Mouse (Mus musculus) brain, embryonic 18.5 days (tissue): Measurements from ENCODE around the gene Atg101.

Experiments used
- DNase-seq: peaks from one replicate; pipeline ENCODE4 v3.0.0-alpha.2; 2012; ENCODE audit warnings: low read depth, low spot score

Atg101 gene

GRCm38 (mm10) chr15:101286129-101286770, 2.2 kb downstream of the Atg101 start:
- no peak for DNase-seq

DNA sequence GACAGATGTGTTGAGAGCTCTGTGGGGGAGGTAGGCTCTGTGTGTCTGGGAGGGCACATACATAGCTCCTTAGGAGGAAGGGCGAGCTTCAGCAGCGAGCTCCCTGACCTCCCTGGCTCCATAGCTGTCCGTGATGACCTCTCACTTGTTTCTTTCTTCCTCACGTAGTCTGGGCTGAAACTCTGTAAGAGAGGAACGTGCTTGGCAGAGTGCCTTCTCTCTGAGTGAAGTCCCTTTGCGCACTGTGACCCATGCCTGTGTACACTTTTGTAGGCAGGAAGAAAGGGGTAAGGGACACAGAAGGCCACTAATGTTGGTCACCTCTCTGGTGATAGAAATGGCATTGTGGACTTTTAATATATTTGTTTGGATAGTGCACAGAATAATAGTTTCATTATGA, 3.3 kb downstream of the Atg101 start:
- DNase-seq, result no peak

DNA sequence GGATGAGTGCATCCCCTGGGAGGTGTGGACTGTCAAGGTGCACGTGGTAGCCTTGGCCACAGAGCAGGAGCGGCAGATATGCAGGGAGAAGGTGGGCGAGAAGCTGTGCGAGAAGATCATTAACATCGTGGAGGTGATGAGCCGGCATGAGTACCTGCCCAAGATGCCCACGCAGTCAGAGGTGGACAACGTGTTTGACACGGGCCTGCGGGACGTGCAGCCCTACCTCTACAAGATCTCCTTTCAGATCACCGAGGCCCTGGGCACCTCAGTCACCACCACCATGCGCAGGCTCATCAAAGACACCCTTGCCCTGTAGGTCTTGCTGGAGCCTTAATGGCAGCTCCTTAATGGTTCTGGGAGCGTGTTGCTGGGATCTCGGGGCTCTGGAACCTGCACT, 6.3 kb downstream of the Atg101 start:
- DNase-seq, result no peak

DNA sequence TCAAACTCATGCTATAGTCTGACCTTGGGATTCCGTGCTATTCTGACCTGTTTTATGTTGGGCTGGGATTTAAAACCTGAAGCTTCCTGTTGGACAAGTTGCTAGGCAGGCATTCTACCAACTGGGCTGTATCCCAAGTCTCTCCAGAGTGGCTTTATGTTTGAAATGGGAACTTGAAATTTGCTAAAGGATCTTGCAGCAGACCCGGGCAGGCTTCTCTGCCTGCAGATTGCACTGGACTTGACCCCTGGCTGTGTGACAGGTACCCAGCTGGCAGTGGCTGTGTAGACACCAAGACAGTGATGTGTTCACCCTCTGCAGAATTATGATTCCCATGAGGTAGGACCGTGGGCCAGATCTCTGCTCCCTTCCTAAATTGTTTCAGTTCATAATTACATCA, 7.9 kb downstream of the Atg101 start:
- DNase-seq, result no peak

DNA sequence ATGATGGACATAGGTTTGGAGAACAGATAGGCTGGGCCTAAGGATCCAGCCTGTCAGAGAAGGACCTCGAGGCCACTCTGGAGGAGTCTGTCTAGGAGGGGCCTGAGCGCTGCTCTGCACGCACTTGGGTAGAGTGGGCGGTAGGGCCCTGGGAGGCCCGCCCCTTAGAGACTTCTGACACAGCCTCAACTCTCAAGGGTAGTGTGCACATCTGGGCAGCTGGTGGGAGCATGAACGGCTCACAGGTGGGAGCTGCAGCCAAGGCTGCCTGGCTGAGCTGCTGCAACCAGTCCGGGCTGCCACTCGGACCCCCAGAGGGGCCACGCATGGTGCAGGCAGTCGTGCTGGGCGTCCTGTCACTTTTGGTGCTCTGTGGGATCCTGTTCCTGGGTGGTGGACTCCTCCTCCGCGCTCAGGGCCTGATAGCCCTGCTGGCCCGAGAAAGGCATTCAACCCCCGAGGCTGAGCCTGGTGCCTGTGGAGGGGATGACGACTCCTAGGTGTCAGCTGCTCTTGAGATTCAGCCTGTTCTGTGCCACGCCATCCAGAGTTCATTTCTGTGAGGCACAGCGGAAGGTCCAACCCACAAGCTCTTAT, 9.1 kb downstream of the Atg101 start, which contains the start of gene 6030408B16Rik:
Gene 6030408B16Rik (plus strand): TSS at position 188 of the 597 bp plus-strand sequence.
- DNase-seq, result no peak

DNA sequence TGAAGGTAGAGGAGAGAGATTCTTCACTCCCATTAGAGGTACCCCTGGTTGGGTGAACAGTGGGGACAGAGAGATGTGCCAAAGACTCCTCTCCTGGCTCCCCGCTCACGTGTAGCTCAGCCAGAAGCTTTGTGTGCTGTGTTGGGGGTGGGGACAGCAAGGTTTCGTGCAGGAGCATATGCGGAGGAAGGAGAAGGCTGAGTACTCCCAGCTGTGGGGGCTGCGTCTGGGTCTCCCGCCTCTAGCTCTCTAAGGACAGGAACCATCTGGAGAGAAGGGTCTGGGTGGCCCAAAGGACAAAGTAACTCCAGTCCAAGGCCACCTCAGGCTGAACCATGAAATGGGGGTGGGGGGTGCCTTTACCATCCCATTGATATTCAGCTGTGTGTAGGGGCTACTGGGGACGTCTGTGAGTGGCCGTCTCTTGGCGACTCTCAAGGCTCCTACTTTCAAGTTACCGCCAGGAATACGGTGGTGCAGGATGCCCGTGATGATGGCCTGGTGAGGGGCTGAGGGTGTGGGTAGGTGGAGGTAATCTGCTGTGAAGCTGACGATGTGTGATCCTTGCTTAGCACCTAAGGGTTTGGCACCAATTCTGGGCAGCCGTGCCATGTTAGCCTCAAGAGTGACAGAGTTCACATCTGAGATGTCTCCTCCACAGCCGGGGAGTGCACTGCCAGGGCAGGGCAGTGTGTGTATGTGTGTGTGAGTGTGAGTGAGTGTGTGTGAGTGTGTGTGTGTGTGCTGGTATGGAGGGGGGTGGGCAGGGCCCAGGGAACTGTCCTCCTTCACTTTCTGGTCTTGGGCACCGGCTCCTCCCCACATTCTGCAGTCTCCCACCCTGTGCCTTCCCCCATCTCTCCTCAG, 10.2 kb downstream of the Atg101 start:
- no peak for DNase-seq

DNA sequence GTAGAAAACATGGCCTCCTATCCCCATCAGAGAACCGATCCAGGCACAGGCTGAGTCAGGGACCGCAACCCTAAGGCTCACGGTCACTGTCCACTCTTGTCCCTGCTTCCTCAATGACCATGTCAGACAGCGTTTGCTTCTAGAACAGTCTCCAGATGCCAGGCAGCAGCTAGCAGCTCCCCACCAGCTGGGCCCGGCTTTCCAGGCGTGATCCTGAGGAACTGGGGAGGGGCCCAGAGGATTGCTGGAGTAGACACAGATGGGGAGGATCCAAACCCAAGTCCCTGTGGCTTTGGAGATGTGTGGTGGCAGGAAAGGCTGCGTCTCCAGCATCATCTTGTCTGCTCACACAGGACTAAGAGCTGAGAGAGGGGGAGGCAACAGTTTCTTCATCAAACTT, 11.0 kb downstream of the Atg101 start:
- DNase-seq, result no peak

DNA sequence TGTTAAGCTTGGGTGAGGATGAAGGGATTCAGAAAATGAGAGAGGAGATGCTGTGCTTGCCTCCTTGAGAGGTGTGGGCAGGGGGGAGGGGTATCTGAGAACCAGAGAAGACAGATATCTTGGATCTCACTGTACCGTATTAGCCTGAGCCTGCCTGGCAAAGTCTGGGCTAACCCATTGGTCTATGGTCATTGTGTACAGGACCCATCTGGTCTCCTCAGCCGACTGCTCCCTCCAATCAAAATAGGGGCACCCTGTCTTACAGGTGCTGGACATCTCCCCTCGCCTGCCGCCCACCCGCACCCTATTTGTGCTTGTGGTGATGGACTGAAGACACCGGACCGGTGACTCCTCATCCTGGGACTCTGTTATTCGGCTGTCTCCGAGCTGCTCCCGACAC, 11.5 kb downstream of the Atg101 start:
- no peak for DNase-seq

- no peak for DNase-seq
These were observed 12.0 kb downstream of the Atg101 start for GRCm38 (mm10) chr15:101296091-101296490.

DNA sequence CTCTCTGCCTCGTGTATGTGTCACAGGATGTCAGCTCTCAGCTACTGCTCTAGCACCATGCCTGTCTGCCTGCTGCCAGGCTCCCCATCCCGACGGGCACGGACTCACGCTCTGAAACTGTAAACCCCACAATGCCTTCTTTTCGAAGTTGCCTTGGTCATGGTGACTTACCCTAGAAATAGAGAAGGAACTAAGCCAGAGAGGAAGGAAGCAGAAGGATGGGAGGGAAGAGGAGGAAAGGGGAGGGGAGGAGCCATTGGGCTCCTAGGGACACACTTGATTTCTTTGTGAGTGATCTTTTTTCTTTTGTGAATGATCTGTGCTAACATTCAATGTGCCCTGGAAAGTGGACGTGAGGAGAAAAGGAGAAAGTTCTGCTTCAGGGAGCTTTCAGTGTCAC, 13.9 kb downstream of the Atg101 start:
- no peak for DNase-seq

- no peak for DNase-seq
These were observed 14.5 kb downstream of the Atg101 start for GRCm38 (mm10) chr15:101298550-101298949.

GRCm38 (mm10) chr15:101299480-101299960, 15.4 kb downstream of the Atg101 start:
- no peak for DNase-seq

DNA sequence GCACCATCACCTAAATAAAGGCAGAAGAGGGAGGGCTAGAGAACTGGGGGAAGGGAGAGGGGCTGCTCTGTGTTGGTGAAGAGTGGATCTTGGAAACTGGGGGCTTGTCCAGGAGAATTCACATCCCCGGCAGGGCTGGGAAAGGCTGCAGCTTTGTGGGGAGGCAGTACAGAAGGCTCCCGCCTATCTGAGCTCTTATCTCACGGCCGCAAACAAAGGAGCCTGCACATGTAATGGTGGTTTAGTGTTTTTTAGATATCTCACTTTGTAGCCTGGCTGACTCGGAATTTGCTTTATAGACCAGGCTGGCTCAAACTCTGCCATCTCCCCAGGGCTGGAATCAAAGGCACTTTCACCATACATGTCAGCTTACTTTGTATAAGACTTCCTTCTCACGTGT, 16.1 kb downstream of the Atg101 start:
- no peak for DNase-seq

DNA sequence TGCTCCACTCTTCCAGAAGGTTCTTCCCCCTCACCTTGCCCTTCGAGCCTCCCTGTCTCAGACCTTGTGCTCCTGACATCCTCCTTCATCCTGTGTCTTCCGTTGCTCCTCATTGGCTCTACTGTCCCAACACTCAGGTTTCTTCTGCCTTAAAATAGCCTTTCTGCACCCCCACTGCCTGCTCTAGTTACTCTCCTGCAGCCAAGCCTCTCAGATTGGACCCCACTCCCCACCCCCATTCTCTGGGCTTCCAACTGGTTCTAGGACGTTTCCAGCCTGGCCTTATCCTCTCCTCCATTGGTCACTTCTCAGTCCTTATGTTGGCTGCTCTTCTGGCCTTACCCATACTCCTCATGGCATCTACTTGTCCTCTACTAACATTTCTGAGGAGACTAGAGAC, 18.1 kb downstream of the Atg101 start:
- no peak for DNase-seq

- no peak for DNase-seq
These were observed 19.8 kb downstream of the Atg101 start for GRCm38 (mm10) chr15:101303830-101304229.

- no peak for DNase-seq
These were observed 22.4 kb downstream of the Atg101 start for GRCm38 (mm10) chr15:101306459-101306858.

DNA sequence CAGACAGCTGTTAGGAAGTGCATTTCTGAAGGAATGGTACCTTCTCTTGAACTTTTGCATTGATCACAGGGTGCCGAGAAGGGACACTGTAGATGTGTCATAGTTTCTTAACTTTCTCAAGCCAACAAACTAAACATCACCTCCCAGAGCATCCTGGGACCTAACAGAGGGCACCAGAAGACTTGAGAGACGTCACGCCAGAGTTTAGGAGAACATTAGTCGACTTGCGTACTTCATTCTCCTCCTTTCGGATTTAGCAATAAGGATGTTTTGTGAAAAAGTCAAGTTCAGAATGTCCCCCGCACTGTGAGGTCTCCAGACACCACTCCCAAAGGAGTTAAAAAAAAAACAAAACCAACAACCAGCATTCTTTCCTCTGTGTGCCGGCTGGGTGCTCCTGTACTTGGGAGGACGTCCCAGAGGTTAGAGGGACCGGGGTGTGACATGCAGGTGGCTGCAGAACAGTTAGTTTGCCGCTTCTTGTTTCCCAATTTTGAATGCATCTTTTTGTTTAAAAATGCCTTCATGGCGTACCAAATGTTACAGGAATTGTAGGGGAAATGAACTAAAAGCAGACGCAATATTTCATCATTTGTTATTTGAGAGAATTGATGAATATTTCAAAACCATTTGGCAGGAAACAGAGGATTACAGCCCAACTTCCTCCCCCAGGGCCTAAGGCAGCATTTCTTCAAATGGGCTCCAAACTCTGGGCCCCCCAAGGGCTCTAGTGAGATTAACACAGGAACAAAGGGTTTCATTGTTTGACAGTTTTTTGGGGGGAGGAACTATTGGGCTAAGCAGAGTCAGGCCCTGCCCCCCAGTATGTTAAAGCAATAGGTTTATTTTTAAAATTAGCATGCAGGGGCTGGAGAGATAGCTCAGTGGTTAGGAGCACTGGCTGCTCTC, 24.6 kb downstream of the Atg101 start:
- DNase-seq, result no peak

GRCm38 (mm10) chr15:101309493-101309892, 25.4 kb downstream of the Atg101 start:
- DNase-seq, result no peak

- DNase-seq, result peak; percentile 40
These were observed 27.2 kb downstream of the Atg101 start for GRCm38 (mm10) chr15:101311087-101311770.

DNA sequence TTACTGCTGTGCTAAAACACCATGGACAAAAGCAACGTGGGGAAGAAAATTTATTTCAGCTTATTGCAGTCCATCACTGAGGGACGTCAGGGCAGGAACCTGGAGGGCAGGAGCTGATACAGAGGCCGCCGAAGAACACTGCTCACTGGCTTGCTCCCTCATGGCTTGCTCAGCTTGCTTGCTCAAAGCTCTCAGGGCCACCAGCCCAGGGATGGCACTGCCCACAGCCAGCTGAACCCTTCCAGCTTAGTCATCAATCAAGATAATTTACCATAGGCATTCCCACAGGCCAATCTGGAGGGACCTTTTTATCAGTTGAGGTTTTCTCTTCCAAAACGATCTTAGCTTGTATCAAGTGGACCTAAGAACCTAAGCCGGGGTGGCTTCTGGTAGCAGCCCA, 27.9 kb downstream of the Atg101 start:
- no peak for DNase-seq

- no peak for DNase-seq
These were observed 31.3 kb downstream of the Atg101 start for GRCm38 (mm10) chr15:101315378-101315777.
